Mouse (Mus musculus) ES-E14 (cell line): Measurements from ENCODE around the gene Pigf.

Experiments
- MAFK ChIP-seq: IDR thresholded peaks from 2 replicates; pipeline ENCODE4 v1.6.1; 2014; ENCODE audit warnings: mild to moderate bottlenecking, low read depth, low read length, inconsistent platforms; ENCODE audit not compliant: insufficient read depth
- ZC3H11A ChIP-seq: IDR thresholded peaks from 2 replicates; pipeline ENCODE4 v1.6.1; 2012; ENCODE audit warnings: low read depth, mild to moderate bottlenecking, inconsistent platforms, low read length, borderline replicate concordance

DNA sequence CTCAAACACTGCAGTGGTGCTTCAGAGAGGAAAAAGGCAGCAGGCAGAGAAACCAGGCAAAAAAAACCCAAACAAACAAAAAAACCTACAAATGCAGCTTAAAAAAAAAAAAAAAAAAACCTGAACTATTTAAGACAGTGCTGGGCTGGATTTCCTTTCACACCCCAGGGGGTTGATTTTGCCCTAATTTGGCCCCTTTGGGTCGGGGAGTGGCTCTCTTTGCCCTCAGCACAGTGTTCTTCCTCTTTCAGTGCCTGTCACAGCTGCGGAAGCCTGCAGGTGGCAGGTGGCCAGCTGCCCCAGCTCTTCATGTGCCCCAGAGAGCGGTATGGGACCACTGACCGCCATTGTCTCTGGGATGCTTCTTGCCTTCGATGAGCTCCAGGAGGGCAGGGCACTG is 55.6 kb downstream of the Pigf start:
- no peak for TF ChIP-seq ZC3H11A
- TF ChIP-seq MAFK: no peak
